Mouse (Mus musculus) cerebellum, adult 9-11 months (tissue): ENCODE measurements at regions not wholly inside any gene's neighbourhood (a gene's known extent, or its start where the extent isn't known, plus 50 kb on each side); places are given as distances from the start of the nearest gene placed in this dataset.

Experiments
- DNase-seq: peaks from one replicate; pipeline ENCODE4 v3.0.0; 2022

DNA sequence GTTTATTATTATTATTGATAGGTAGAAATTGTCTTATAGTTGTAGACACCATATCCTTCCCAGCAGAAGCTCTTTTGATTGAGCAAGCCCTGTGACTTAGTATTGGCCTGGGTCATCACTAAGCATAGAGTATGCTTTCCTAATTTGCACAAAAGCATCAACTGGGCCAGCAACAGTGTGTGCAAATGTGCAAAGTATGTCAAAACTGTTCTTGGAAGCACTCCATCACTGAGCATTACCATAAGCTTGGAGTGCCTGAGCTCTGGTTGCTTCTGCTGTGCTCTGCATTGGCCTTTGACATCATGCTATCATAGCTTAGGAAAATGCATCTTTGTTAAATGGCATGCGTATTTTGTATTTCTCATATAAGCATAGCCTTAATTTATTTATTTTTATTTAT lies 220.7 kb upstream of the Pou3f3 start:
- DNase-seq: no peak

DNA sequence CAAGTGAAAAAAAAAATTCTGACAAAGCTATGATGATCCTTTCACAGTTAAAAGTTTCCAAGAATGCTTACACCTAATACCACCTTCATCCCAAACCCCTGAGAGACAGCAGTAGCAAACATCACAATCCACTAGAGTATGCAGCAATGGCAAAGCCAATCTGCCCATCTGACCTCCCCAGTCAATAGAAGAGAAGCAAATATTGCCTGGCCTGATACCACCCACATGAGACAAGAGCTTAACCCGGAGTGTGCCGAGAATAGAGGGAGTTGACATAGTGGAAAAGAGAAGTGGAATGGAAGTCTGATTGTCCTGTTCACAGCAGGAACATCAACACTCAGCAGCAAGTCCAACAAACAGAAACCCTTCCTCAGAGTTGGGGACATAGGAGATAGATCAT lies 219.9 kb upstream of the Pou3f3 start:
- DNase-seq: no peak

GRCm38 (mm10) chr1:42480348-42480920 lies 215.1 kb upstream of the Pou3f3 start:
- no peak for DNase-seq

GRCm38 (mm10) chr1:42489563-42489962 lies 206.0 kb upstream of the Pou3f3 start:
- no peak for DNase-seq

DNA sequence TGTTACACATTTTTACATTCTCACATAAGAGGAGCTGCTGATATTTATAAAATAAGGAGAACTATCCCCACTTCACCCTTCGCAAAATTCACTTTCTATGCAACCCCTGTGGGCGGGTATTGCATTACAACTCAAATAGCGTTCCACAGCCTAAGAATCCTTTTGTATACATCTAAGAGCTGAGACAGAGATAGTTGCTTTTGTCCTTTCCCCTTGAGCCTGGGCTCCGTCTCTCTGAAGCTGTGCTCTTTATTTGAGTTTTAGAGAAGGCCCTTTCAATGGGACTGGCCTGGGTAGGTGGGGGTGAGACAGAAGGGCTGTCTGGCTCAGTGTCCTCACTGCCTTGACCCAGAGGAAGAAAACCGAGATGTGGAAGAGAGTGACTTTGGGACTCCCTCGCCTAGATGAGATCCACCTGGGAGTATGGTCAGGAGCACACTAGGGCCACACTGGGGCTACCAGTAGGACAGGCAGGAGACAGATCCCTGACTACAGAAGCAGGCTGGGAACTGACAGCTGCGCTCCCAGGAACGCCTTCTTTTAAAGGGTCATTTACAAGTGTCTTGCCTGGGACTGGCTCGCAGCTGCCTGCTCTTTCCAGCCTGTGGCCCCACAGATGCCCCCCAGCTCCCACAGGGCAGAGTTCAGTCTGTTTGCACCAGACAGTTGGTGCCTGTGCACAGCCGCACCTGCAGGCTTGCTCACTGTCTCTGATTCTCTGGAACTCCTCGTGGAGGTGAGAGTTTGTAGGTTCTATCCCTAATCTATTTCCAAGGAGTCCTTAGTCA lies 204.5 kb upstream of the Pou3f3 start:
- no peak for DNase-seq

DNA sequence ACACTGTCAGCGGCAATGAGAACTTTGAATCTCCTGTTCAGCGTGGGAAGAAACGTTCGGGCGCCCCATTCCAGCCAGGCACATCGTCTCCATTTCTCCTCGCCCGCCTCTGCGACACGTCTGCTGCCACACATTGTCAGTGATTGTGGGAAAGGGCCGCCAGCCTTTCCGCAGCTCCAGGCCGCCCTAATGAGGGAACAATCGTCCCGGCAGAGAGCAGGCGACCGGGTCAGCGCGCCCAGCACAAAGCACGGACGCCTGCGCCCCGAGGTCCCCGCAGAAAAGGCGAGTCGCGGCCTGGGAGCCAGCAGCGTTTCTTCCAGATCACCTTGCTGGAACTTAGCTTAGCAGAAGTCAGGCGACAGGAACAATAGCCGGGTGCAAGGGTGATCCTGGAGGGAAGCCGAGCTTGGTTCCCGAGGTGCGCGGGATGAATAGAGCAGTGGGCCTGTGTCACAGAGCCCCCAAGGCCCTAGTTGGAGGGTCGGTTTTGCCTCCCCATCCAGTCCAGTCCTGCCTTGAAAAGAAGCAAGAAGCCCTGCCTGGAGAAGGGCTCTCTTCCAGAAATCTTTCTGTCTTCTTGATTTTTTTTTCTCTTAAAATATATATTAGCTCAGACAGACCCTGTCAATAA lies 203.8 kb upstream of the Pou3f3 start:
- DNase-seq: no peak

DNA sequence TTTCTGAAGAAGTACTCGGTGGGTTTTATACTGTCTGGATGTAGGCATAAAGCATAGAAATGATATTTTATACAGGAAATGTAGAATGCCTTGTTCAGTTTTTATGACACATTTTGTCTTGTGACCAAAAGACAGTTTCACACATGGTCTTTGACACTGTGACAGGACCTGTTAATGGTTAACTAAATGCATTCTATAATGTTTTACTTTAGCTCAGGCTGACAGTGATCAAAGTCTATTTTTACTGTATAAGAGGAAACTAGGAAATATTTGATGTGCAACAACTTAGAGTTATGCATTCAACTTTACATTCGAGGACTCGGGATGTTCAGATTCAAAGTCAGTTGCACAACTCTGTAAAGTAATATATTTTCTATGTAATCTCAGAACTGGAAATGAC lies 199.5 kb upstream of the Pou3f3 start:
- DNase-seq: no peak

DNA sequence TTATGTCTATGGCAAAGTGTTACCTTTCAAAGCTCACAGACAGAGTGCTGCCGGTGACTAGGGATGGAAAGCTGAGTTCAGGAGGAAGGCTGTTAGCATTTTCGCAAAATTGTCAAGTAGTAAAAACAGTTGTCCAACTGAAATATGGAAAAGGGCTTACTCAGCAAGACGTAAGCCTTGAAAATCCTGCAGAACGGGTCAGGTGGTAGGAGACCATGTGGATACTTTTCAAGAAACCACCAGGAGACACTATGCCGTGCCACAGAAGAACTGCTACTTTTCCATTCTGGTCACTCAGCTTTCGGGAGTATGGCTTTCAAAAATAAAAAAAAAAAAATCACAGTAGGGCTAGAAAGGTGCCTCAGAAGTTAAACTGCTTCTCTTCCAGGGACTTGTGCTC lies 199.1 kb upstream of the Pou3f3 start:
- DNase-seq: no peak

DNA sequence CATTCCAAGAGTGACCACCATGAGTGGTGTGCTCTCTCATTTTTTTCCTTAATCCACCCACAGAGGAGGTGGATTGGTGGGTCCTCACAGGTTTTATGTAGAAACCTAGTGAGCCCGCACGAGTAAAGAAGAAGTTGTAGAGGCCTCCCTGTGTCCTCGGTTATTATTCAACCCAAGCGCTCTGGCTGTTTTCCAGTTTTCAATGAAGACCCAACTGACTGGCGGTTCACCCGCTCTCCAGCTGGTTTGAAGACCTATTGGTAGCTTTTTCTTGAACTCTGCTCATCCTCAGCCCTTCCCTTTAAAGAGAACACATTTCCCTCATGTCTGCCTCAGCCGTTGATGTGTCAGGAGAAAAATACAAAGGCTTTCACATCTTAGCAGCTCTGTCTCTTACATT lies 196.7 kb upstream of the Pou3f3 start:
- no peak for DNase-seq

GRCm38 (mm10) chr1:42504491-42504890 lies 191.1 kb upstream of the Pou3f3 start:
- no peak for DNase-seq

GRCm38 (mm10) chr1:42505048-42505729 lies 190.4 kb upstream of the Pou3f3 start:
- DNase-seq: no peak

- no peak for DNase-seq
These were observed 181.2 kb upstream of the Pou3f3 start for GRCm38 (mm10) chr1:42514417-42514816.

DNA sequence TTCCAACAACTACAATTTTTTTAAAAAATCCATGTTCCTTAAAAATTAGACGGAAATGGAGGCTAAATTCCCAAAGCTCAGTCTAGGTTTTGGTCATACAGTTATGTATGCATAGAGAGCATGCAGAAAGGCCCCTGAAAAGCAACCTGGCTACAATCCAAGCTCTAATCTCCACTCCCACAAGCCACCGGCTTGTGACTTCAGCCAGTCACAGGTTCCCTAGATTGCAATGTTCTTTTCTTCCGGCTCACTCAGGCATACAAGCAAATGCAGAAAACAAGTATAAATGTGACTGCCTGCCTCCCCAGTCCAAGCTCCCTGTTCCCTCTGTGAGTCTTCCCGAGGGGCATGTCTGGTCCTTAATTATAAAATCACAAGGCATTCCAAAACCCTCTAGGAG lies 171.2 kb upstream of the Pou3f3 start:
- no peak for DNase-seq

GRCm38 (mm10) chr1:42527746-42528476 lies 167.7 kb upstream of the Pou3f3 start:
- DNase-seq: no peak

- DNase-seq: no peak
These were observed 162.7 kb upstream of the Pou3f3 start for GRCm38 (mm10) chr1:42532908-42533307.

DNA sequence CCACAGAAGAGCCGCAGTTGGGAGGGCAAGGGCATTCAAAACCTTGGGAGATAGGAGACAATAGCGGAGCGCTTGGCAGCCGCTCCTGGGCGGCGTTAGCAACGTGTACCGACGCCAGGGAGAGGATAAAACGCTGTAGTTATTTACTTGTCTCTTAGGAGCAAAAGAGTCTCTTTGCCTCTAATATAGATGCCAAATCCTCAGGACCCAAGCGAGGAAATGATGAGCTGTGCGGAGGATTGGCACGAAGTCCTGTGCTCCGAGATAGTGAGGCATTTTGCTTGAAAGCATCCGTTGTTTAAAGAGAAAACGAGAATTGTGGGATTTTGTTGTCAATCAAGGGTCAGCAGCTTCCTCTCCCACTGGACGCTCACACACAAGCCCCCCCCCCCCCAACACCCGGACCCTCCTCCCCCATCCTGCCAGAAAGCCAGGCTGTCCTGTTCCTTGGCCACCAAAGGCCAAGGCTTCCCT lies 156.5 kb upstream of the Pou3f3 start:
- peak; percentile 11 for DNase-seq

- DNase-seq: no peak
These were observed 155.7 kb upstream of the Pou3f3 start for GRCm38 (mm10) chr1:42539541-42540520.

GRCm38 (mm10) chr1:42541991-42542390 lies 153.6 kb upstream of the Pou3f3 start:
- no peak for DNase-seq

DNA sequence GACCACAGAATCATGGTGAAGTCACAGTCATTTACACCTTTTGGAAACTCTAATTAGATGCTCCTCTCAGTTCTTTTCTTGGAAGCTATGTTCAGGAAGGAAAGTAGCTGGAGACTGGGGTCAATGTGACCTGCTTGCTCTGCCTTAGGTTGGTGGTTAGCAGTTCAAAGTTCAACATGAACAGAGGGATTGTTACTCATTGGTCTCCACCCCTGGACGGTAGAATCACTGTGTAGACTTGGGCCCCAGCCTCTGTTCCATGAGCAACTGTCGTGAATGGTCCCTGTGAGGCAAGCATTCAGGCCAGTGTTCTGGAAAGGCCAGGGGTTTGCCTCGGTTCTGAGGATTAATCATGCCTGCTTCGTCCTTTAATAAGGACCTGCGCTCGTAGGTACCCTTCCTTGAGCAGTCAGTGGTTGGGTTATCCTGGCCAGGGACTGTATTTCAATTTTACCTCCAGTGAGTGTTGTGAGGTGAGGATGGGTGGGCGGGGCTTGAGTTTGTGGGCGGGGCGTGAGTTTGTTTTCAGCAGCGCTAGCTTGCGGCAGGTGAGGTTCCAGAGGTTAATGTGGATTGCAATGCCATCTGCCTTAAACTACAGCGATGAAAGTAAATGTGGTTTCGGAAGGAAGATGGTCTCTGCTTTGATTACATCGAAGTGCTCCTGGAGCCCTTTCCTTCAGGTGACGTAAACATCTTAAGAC lies 152.6 kb upstream of the Pou3f3 start:
- no peak for DNase-seq

- DNase-seq: no peak
These were observed 148.7 kb upstream of the Pou3f3 start for GRCm38 (mm10) chr1:42546879-42547278.

- no peak for DNase-seq
These were observed 138.3 kb upstream of the Pou3f3 start for GRCm38 (mm10) chr1:42557301-42557700.
